Mouse (Mus musculus): ENCODE measurements around the gene Mgl2. TPM values are rescaled to one million over a fixed set of nuclear protein-coding genes. Genes with fewer than 3 reads are reported as not detected.

The Mgl2 gene
- polyA plus RNA-seq, 1 experiment from 2014 or later, result 0.90 TPM

DNA sequence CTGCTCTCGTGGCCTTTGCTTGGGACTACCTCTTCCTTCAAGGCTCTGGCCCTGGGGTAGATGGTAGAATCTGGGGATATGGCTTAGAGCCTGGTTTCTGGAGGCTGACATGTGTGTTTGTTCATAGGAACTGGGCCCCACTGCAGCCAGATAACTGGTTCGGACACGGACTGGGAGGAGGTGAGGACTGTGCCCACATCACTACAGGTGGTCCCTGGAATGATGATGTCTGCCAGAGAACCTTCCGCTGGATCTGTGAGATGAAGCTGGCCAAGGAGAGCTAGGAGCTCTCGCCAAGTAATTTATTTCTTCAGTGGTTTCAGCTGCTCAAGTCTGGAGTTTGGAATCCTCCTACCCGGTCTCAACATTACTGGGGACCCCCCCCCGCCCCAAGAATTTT, 40.2 kb downstream of the Mgl2 start:
- Histone ChIP-seq H3K27ac (ENCODE audit: low read length) (no peak overlapping the region), H3K9ac (replicated peaks; ENCODE audit: low read depth) (no peak overlapping the region), H3K4me3 (ENCODE audit: low read depth, low read length) (no peak overlapping the region), H3K4me2 (replicated peaks; ENCODE audit: low read depth, low read length) (no peak overlapping the region), H3K27me3 (replicated peaks; ENCODE audit: insufficient read depth, low read length) (no peaks in the 10 kb centered on the region), H3K4me1 (ENCODE audit: insufficient read depth, low read depth, low read length) (no peaks in the 10 kb centered on the region), H3K36me3 (ENCODE audit: insufficient read depth, low read length) (no peaks in the 10 kb centered on the region), H3K9me3 (ENCODE audit: low read length) (no peaks in the 10 kb centered on the region)
- TF ChIP-seq EP300 (IDR thresholded peaks at IDR 0.05) (no peak), CTCF (IDR thresholded peaks at IDR 0.05) (no peak)
- DNase-seq (ENCODE audit: low spot score) (no peak), ATAC-seq (no peak)
- 69% methylated on average over 7 of the region's 7 CpGs for WGBS

DNA sequence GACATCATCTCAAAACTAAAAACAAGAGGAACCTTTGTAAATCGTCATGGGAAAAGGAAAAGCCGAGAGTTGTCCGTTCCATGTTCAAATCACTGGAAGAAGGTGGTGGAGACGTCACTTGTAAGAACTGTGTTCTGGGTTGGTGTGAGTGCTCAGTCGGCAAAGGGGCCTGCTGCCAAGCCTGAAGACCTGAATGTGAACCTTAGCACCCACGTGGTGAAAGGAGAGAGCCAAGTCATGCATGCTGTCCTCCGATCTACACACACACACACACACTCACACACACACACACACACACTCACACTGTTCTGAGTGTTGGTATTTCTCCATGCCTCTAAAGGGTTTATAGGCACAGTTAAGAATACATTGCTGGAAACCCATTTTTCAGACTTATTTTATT, 41.1 kb downstream of the Mgl2 start:
- no peak for ATAC-seq
- no peak for TF ChIP-seq CTCF (IDR thresholded peaks at IDR 0.05)
- no peak for TF ChIP-seq EP300 (IDR thresholded peaks at IDR 0.05)

DNA sequence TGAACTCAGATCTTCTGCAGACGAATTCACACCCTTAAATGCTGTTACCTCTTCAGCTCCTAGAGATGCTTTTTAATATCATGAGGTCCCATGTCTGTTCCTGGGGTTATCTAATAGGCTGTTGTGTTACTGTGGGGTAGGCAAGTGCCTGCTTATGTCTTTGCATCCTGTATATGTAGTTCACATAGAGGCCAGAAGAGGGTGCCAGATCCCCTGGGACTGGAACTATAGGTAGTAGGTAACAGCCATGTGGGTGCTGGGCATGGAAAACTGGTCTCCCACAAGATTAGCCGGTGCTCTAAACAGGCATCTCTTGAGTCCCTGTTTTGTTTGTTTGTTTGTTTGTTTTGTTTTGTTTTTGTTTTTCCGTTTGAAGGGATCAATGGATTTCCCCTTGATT, 41.7 kb downstream of the Mgl2 start:
- Histone ChIP-seq H3K4me1 (ENCODE audit: insufficient read depth, low read depth, low read length) (no peaks in the 10 kb centered on the region), H3K4me2 (replicated peaks; ENCODE audit: low read depth, low read length) (no peak overlapping the region), H3K4me3 (ENCODE audit: low read depth, low read length) (no peak overlapping the region), H3K27me3 (replicated peaks; ENCODE audit: insufficient read depth, low read length) (no peaks in the 10 kb centered on the region), H3K9me3 (ENCODE audit: low read length) (no peaks in the 10 kb centered on the region), H3K36me3 (ENCODE audit: insufficient read depth, low read length) (no peaks in the 10 kb centered on the region), H3K27ac (ENCODE audit: low read length) (no peak overlapping the region), H3K9ac (replicated peaks; ENCODE audit: low read depth) (no peak overlapping the region)
- TF ChIP-seq CTCF (IDR thresholded peaks at IDR 0.05) (peak; percentile 74), EP300 (IDR thresholded peaks at IDR 0.05) (no peak)
- no peak for ATAC-seq
- WGBS, result 40% methylated on average over 3 of the region's 3 CpGs
- peak; percentile 27 for DNase-seq (ENCODE audit: low spot score)

More for the DNA sequence above, 41.1 kb downstream of the Mgl2 start:
- Histone ChIP-seq H3K9me3 (ENCODE audit: low read length) (no peaks in the 10 kb centered on the region), H3K4me1 (ENCODE audit: insufficient read depth, low read depth, low read length) (no peaks in the 10 kb centered on the region), H3K4me2 (replicated peaks; ENCODE audit: low read depth, low read length) (no peak overlapping the region), H3K27ac (ENCODE audit: low read length) (no peak overlapping the region), H3K27me3 (replicated peaks; ENCODE audit: insufficient read depth, low read length) (no peaks in the 10 kb centered on the region), H3K36me3 (ENCODE audit: insufficient read depth, low read length) (no peaks in the 10 kb centered on the region), H3K9ac (replicated peaks; ENCODE audit: low read depth) (no peak overlapping the region), H3K4me3 (ENCODE audit: low read depth, low read length) (no peak overlapping the region)
- DNase-seq (ENCODE audit: low spot score), result no peak
- 67% methylated on average over 7 of the region's 7 CpGs for WGBS

DNA sequence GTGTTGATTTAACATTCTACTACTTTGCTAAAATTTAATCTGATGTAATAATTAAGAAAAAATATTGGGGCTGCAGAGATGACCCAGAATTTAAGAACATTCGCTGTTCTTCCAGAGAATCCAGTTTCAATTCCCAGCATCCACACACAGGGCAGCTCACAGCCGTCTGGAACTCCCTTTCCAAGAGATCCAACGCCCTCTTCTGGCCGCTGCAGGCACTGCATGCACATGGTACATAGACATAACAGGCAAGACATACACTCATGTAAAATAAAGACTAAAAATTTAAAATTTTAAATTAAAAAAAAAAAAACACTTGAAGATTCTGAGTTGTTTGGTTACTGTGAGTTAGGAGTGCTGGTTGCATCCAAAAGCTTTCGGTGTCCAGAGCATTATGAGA, 42.2 kb downstream of the Mgl2 start:
- Histone ChIP-seq H3K36me3 (ENCODE audit: insufficient read depth, low read length) (no peaks in the 10 kb centered on the region), H3K27me3 (replicated peaks; ENCODE audit: insufficient read depth, low read length) (no peaks in the 10 kb centered on the region), H3K9ac (replicated peaks; ENCODE audit: low read depth) (no peak overlapping the region), H3K27ac (ENCODE audit: low read length) (no peak overlapping the region), H3K9me3 (ENCODE audit: low read length) (no peaks in the 10 kb centered on the region), H3K4me1 (ENCODE audit: insufficient read depth, low read depth, low read length) (no peaks in the 10 kb centered on the region), H3K4me2 (replicated peaks; ENCODE audit: low read depth, low read length) (no peak overlapping the region), H3K4me3 (ENCODE audit: low read depth, low read length) (no peak overlapping the region)
- no peak for ATAC-seq
- TF ChIP-seq EP300 (IDR thresholded peaks at IDR 0.05) (no peak), CTCF (IDR thresholded peaks at IDR 0.05) (peak; percentile 24; the same call in 1 of the 2 replicates)
- 53% methylated on average over 5 of the region's 5 CpGs for WGBS
- no peak for DNase-seq (ENCODE audit: low spot score)

DNA sequence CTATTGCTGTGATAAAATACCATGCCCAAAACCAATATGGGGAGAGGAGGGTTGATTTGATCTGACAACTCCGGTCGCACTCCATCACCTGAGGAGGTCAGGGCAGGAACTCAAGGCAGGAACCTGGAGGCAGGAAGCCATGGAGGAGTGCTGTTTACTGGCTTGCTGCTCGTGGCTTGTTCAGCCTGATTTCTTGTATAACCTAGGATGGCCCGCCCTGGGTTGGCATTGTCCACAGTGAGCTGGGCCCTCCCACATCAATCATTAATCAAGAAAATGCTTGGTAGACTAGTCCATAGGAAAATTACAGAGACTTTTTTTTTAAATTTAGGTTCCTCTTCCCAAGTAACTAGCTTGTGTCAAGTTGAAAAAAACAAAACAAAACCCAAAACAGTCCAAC, 44.4 kb downstream of the Mgl2 start:
- no peak for ATAC-seq
- DNase-seq (ENCODE audit: low spot score), result no peak
- Histone ChIP-seq H3K4me2 (replicated peaks; ENCODE audit: low read depth, low read length) (no peak overlapping the region), H3K9ac (replicated peaks; ENCODE audit: low read depth) (no peak overlapping the region), H3K4me1 (ENCODE audit: insufficient read depth, low read depth, low read length) (no peaks in the 10 kb centered on the region), H3K4me3 (ENCODE audit: low read depth, low read length) (no peak overlapping the region), H3K27ac (ENCODE audit: low read length) (no peak overlapping the region), H3K9me3 (ENCODE audit: low read length) (no peaks in the 10 kb centered on the region), H3K36me3 (ENCODE audit: insufficient read depth, low read length) (no peaks in the 10 kb centered on the region), H3K27me3 (replicated peaks; ENCODE audit: insufficient read depth, low read length) (no peaks in the 10 kb centered on the region)
- 72% methylated on average over 4 of the region's 4 CpGs for WGBS
- TF ChIP-seq CTCF (IDR thresholded peaks at IDR 0.05) (no peak), EP300 (IDR thresholded peaks at IDR 0.05) (no peak)

DNA sequence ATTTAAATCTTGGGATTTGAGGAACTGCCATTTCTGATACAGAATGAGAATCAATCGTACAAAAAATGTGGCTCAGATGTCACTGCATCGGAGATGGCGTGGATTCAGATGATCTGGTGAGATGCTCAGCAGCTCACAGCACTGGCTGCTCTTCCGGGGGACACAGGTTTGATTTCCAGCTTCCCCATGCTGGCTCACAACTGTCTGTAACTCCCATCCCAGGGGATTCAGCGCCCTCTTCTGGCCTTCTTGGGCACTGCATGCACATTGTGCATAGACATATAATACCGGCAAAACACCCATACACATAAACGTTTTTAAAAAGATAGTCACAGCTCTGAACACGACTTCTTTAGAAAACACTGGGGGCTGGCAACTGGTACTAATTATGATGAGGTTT, 47.5 kb downstream of the Mgl2 start:
- 65% methylated on average over 8 of the region's 8 CpGs for WGBS
- DNase-seq (ENCODE audit: low spot score) (no peak), ATAC-seq (no peak)
- Histone ChIP-seq H3K4me2 (replicated peaks; ENCODE audit: low read depth, low read length) (no peak overlapping the region), H3K36me3 (ENCODE audit: insufficient read depth, low read length) (no peaks in the 10 kb centered on the region), H3K9me3 (ENCODE audit: low read length) (no peaks in the 10 kb centered on the region), H3K4me3 (ENCODE audit: low read depth, low read length) (no peak overlapping the region), H3K4me1 (ENCODE audit: insufficient read depth, low read depth, low read length) (no peaks in the 10 kb centered on the region), H3K27ac (ENCODE audit: low read length) (no peak overlapping the region), H3K9ac (replicated peaks; ENCODE audit: low read depth) (no peak overlapping the region), H3K27me3 (replicated peaks; ENCODE audit: insufficient read depth, low read length) (no peaks in the 10 kb centered on the region)
- TF ChIP-seq CTCF (IDR thresholded peaks at IDR 0.05), result peak; percentile 42
- TF ChIP-seq EP300 (IDR thresholded peaks at IDR 0.05), result no peak

DNA sequence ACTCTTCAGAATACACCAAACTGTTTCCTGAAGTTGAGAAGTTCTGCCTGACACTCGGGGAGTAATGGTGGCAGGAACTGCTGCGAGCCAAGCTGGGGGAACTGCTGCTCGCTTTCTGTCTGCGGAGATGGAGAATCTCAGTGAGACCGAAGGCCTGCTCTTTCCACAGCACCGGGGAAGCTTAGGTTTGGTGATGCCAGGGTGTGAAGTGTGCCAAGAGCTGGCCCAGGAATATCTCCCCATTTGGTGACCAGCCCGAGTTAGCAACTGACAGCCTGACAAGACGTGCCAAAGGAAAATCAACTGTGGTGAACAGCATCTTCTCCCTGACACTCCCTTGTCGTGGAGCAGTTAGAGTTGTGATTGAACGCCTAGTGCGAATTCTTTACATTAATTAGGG, 48.2 kb downstream of the Mgl2 start:
- Histone ChIP-seq H3K9me3 (ENCODE audit: low read length) (no peaks in the 10 kb centered on the region), H3K27me3 (replicated peaks; ENCODE audit: insufficient read depth, low read length) (no peaks in the 10 kb centered on the region), H3K4me1 (ENCODE audit: insufficient read depth, low read depth, low read length) (no peaks in the 10 kb centered on the region), H3K4me2 (replicated peaks; ENCODE audit: low read depth, low read length) (no peak overlapping the region), H3K4me3 (ENCODE audit: low read depth, low read length) (no peak overlapping the region), H3K27ac (ENCODE audit: low read length) (no peak overlapping the region), H3K36me3 (ENCODE audit: insufficient read depth, low read length) (no peaks in the 10 kb centered on the region), H3K9ac (replicated peaks; ENCODE audit: low read depth) (no peak overlapping the region)
- ATAC-seq (no peak), DNase-seq (ENCODE audit: low spot score) (no peak)
- TF ChIP-seq EP300 (IDR thresholded peaks at IDR 0.05) (no peak), CTCF (IDR thresholded peaks at IDR 0.05) (no peak)
- WGBS, result 77% methylated on average over 11 of the region's 11 CpGs
